Mouse (Mus musculus) B cell, adult 2 months (primary cell): ENCODE measurements around the gene 1700034J05Rik.

Experiments
- DNase-seq, 2 experiments: peaks; one replicate each; pipeline ENCODE4 v3.0.0; 2022

The 1700034J05Rik gene

DNA sequence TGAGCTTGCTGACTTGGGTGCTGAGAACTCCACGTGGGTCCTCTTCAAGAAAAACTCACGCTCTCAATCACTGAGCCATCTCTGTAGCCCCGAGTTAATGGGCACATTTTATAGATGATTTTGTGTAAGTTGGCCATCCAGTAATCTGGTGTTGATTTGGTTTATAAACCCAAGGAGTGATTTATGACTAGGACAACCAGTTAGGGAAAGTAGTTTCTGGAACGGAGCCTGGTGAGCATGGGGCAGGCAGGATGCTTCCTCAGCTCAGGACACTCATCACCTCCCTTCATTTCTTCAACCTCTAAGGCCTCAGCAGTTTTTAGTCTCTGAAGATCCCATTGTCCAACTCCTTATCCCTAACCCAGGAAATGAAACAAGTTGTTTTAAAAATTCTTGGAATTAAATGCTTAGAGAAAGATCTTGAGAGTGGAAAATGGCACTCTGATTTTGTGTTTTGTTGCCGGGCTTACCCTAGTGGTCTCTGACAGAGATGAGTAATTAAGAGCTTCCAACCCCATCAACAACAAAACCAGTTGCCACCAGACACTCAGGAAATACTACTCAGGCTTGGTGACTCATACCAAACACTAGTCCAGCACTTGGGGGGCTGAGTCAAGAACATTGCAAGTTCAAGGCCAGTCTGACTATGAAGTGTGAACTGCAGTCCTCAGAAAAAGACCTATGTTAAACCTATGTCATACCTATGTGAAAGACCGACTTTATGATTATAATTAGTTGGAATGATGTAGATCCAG, 9.4 kb upstream of the 1700034J05Rik start:
- no peak for DNase-seq

DNA sequence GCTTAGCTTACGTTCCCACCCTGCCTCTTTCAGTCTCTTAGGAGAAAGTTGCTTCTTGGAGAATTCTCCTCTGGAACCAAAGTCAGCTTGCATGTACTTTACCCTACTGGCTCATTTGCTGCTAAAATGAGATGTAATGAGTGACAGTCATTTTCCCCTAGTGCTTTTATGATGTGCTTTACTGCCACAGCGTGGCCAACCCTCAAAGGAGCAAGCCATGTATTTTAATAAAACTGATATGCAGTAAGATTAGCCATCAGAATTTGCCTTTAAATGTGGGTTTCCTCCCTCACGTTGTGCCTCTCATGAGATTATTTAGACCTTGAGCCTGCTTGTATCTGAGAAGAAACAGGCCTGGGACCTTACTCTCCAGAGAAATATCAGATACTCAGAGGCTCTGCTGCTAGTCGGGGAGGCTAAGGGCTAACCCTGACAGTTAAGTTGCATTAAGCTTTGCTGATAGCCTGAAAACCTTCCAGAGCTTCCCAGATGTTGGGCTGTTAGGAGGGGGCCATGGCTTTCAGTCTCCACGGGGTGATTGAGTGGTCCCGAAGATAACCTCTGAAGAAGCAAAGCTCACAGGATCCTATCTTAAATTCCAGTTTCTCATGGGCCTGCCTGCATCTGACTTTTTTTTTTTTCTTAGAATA, 7.7 kb upstream of the 1700034J05Rik start:
- no peak for DNase-seq

DNA sequence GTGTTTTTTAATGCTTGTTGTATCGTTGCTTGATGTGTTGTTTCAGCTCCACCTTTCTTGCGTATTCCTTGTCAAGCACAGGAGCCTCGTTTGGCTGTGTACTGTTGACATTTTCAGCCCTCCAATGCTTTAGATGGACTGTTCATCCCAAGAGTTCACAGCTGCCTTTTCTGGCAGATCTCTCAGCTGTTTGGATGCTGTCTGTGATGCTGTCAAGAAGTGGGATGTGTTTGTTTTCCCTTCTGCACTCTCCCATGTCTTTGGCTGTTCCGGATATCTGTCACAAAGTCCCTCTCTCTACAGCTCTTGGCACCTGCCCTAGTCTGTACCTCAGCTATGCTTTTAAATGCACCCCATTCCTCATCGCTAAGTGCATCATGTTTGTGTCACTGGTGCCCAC, 6.7 kb upstream of the 1700034J05Rik start:
- no peak for DNase-seq

DNA sequence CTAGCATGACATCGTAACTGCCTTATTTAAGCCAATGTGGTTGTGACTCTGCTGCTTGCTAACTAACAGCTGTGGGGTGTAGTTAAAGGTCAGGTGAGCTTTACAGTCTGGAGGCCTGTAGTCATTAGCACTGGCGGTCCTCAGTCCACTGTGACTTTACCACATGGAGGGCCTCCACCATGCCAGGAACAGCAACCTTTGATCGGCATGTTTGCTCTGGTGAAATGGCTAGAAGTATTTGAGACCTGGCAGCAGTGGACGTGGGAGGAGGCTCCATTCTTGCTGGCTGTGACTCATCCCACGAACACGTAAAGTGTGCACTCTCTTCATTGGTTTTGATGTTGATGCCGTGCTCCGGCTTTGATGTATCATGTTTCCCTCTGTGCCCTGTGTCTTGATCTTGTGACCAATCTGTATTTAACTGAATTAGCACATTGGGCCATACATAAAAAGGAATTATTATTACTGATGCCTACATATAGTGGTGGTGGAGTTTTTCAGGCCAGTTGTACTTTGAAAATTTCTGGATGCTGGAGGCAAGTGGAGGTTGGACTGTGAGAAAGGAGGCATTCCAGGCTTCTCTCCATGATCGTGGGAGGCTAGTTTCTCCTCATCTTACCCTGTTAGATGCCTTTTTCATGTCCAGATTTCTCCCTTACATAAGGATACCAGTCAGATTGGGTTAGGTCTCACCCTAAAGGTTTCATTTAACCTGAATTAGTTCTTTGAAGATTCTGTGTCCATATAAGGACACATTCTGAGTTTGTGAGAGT, 5.9 kb upstream of the 1700034J05Rik start:
- no peak for DNase-seq

DNA sequence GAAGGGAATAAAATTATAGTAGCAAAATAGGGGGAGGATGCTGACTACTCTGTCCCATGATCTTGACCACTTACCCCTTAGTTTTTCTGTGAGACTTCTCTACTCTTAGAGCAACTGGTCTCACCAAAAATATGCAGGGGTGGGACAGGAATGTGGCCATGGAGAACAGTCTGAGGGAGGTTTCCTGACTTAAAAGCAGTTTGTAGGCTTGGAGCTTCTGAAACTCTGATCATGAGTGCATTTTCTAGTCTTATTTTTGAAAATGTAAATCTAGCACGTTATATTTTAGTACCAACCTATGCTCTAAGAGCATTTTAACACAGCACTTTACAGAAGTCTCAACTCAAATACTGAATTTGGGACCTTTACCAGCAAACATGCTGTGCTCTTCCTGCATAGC, 4.5 kb upstream of the 1700034J05Rik start:
- DNase-seq: no peak

DNA sequence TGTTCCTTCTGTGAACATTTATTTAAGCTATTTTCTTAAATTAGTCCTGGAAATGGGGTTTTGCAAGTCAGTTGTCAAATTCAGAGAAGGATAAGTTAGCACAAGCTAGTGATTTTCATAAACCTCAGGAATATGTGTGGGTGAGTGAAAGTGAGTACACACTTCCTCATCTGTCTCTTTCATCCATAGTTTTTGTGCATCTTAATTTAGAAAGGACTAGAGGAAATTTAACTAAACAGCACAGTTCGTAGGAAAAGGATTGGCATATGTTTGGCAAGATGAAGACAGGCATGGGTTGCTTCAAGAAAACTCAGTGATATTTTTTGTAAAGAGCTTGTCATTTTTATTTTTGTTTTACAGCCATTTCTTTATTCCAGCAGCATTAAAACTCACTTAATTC, 2.7 kb upstream of the 1700034J05Rik start:
- no peak for DNase-seq

DNA sequence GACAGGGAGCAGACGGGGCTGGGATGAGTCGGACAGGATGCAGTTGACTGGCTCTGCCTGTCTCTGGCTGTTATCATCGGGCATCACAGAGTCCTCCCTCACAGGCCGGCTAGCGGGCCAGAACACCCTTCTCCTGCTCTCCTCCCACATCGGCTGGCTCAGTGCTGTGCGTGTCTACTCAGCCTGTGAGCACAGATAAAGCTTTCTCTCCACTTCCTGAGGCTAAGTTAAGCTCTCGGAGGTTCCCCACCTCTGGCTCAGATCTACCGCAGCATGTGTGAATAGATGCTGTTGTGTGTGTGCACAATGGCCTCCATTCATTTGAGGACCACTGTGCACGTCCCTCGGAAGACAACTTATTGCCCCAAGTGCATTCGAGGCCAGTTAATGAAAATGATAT, 1.7 kb upstream of the 1700034J05Rik start:
- no peak for DNase-seq

DNA sequence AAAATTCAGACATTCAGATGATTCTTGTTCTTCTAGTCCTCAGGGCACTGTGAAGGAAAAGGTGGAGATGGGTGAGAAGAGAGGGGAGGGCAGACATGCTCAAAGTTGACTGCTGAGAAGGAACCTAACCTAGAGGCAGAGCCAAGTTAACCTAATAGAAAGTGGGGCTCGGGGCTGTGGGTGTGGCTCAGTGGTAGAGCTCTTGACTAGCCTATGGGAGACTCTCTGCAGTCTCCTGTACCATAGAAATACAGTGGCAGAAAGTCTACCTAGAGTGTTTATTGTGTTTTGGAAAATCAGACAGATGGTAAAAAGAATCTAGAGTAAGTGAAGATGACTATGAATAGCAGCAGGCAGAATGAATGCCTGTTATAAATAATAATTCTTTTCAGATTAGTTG, 1.3 kb upstream of the 1700034J05Rik start:
- no peak for DNase-seq

DNA sequence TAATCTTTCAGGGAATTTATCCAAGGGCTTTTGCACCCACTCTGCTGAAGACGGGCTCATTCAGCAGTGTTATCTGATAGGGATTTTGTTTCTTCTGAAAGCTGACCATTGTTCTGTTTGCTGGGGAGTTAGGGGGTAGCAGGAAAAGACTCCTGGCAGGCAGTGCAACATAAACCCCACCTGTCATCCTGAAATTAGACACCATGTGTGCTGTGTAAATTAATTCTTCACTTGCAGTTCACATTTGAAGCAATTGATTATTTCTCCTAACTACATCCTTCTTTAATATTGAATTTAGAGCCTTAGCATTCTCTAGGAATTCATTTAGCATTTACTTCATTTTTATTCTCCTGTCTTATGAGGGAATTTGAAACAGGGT, 3.8 kb downstream of the 1700034J05Rik start:
- DNase-seq: no peak

DNA sequence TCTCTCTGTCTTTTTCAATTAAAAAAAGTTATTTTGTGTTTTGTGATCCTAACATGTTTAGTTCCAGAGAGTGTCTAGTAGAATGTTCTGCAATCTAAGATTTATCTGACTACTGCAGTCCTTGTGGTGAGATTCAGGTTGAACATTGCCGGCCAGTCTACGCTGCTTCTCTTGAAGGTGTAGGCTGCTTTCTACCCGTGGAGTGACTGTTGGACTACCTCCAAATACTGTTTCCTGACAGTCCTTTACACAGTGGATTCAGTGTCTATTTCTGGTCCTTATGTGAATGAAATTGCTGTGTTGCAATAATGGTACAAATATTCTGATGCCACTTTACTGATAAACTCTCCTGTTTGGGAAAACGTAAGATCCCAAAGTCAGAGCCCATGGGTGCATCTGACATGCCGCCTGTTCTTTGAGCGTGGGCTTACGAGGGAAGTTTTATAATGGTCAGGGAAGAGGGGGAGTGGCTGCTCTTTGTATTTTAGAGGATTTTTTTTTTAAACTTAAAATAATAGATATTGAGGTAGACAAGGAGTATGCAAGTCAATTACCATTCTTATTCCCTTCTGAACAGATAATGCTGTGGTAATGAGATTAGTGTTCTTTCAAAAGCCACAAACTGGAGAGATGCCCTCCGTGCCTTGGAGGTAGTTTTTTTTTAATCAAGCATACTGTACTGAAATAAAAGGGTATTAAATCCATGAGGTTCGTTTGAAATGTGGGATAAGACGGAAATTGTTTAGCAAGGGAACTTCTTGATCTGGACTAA, 4.4 kb downstream of the 1700034J05Rik start:
- DNase-seq: no peak

DNA sequence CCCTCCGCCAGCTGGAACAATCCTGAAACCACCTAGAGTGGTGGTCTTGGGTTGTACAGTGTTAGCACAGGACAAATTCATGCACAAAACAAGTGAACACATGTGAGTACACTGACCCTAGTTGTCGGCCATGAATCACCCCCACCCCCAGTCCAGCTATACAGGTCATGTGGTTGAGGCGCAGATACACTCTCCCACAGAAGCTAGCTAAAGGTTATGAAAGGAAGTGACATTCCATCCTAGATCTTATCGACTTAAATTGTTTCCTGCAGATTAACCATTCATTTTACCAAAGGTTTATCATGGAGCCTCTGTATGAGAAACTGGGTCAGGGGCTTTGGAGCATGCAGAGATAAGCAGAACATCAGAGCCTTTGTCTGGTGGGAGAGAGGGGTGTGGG, 7.0 kb downstream of the 1700034J05Rik start:
- DNase-seq: no peak

DNA sequence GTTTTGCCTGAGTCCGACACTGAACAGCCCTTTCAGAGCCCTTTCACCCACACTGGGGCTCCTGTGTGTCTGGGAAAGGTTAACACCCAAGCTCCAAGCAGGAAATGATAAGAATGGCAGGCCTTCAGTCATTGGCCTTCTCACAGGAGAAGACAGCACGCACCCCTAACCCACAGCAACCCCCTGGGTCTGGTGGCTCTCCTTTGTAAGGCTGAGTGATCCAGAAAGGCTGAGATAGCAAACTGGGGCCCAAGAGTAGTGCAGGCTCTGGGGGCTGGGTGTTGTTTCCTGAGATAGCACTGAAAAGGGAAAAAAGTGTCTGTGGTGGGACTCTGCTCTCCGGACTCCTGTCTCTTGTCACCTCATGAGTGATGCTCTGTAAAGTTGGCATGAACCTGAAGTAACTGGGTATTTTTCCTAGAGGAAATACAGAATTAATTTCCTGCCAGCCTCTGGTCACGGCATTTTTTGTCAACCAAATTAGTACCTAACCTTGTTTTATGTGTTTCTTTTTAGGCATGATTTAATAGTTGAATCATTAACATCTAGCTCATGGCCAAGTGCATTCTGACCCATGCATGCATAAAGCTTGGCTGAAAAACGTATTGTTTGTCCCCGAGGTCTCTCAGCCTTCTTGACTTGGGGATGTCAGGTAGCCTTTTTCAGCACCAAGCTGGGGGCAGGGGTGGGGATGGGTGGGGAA, 7.7 kb downstream of the 1700034J05Rik start:
- no peak for DNase-seq

DNA sequence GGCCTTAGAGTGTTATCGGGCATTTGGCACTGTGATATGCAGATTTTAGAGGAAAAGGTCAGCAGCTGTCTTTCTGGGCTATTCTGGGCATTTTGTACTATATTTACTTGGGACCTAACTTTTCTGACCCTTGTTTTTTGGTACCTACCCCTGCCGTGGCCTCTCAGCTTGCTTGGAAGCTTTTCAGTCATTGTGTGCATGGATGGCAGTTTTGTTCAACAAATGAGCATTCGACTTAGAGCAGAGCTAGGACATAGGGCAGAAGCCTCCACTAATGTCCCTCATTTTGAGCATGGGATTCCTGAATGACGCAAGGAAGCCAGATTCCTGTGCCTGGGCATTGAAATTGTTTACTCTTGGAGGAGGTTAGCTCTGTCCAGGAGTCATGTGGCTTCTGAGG, 9.4 kb downstream of the 1700034J05Rik start:
- DNase-seq: no peak

DNA sequence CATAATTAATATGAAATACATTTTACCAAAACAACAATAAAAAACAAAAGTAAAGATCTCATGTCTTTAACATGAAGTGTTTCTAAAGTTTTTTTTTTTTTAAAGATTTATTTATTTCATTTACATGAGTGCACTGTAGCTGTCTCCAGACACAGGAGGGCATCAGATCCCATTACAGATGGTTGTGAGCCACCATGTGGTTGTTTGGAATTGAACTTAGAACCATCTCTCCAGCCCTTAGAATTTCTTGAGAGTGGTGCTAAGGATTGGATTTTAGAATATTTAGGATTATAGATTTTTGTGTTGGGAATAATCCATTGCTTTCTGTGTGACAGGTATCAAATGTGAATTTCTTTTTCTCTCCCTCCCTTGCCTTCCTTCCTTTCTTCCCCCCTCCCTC, 10.2 kb downstream of the 1700034J05Rik start:
- no peak for DNase-seq

DNA sequence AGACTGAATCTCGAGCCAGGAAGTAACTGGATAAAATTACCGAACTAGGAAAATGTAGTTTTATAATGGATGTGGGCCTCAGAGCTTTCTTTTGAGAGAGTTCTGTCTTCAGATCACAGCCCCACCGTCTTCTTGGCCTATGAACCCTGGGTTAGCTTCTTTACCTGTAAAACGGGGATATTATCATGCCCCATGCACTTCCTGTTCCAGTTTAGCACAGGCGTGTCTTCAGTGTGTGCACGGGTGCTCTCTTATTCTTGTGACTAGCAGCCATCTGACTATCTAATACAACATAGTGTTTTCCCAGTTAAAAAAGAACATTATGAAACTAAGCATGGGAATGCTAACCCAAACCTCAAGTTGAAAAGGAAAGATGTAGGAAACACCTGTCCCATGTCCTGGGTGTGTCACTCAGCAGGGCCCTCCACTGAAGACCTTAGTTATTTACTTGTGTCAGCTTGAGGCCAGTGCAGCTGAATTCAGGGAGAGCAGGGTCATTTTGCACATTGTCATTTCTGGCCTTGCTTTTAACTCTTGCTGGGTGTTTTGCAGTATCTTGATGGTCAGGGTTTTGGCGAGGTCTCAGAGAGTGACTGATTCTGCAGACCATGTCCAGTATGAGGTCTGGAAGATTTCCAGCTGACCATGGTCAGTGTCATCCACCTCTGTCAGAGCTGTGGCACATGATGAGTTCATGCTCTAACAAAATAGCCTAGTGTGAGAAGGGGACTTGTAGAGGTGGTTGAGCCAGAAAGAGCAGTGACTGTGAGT, 12.5 kb downstream of the 1700034J05Rik start:
- no peak for DNase-seq

DNA sequence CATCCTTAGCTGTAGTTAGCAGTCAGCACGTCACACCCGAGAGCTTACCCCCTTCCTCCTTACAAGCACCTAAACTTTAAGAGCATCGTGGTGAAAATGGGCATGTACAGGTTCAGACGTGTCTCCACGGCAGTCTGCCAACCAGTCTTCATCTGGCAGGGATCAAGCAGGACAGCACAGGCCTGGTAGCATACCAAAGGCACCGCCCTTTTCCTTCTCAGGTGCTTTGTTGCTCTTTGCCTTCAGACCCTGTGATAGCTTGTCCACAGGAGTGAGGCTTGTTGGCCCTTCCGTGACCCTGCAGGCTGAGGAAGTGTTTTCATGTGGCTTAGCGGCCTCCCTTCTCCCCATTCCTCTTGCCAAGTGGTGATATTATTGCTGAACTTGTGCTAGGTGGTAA, 15.2 kb downstream of the 1700034J05Rik start:
- DNase-seq: no peak

DNA sequence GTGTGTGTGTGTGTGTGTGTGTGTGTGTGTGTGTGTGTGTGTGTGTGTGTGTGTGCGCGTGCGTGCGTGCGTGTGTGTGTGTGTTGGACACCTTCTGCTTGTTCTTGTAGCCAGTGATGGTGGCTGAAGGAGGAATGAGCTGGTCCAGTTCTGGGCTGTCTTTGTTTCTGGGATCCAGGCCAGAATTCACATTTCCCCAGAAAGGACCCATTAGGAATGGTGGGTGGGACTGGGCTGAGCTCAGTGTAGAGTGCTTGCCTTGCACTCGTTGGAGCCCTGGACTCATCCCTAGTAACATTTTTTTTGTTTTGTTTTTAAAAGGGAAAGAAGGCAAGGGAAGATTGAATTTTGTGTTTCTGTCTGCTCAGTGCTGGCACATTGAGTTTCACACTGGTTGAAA, 18.3 kb downstream of the 1700034J05Rik start:
- DNase-seq: no peak

DNA sequence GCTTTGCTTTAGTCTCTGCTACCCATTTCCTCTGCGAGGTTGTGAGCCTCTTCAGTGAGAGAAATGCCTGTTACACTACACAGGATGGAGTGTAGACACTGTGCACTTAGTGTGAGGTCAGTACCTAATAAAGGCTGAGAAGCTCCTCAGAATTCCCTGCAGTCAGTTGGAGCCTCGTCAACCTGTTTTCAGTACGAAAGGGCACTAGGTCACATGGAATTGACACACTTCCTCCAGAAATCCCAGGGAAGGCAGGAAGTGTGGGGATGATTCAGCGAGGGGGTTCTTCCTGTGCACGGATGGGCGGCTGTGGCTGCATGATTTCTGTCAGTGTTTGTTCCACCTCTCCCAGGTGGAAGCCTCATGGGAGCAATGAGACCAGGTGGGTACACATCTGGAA, 21.1 kb downstream of the 1700034J05Rik start:
- DNase-seq: no peak

DNA sequence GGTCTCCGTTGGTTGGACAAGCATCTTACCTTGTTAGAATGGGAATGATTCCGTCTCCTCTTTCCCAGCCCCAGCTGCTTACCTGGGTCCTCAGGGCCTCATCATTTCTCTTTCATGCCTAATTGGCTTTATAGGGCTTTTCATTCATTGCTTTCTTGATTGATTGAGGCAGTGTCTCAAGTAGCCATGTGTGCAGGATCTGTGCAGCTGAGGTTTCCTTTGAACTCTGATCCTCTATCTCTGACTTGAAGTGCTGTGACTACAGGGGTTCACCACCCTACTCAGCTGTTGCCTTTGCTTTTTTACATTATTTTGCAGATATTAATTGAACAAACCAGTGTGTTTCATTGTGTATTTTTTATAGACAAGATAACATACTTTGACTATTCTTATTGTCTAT, 25.2 kb downstream of the 1700034J05Rik start:
- no peak for DNase-seq

DNA sequence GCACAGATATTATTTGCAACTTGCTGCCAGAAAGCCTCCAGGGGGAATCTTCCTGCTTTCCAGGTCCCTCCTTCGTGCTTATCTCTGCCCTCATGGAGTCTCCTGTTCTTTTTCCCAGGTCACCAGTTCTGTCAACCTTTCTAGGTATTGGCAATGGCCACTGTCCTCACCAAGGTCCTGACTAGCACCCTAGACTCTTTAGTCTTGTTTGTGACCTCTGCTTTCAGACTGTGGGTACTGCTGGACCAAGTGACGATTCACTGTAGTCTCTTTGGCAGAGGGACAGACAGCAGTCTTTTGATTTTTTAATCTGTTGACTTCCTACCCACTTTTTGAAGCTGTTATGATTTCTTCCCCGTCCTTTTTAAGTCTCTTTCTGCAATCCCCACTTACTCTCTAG, 26.1 kb downstream of the 1700034J05Rik start:
- no peak for DNase-seq

DNA sequence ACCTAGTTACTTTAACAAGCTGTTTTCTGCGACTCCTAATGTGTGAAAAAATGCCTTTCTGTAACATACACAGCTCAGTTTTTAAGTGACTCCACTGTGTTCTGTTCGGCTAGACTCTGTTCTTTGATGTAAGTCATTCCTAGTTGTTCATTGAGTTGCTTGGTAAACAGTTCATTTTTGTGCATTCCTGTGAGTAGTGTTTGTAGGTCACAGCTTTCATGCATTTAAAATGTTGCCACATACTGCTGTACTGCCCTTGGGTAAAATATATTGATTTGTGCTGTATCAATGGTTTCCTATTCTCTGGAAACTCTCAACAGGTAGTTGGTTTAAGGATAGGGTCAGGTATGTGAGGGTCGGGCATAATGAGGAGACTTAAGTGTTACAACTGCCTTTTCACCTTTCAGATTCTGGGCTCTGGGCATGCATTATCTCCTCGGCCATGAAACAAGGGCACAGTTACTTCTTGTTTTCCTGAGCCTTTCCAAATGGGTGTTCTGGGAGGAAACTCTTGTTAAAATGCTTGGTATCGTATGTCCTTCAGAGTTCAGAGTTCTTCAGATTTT, 27.7 kb downstream of the 1700034J05Rik start:
- no peak for DNase-seq

DNA sequence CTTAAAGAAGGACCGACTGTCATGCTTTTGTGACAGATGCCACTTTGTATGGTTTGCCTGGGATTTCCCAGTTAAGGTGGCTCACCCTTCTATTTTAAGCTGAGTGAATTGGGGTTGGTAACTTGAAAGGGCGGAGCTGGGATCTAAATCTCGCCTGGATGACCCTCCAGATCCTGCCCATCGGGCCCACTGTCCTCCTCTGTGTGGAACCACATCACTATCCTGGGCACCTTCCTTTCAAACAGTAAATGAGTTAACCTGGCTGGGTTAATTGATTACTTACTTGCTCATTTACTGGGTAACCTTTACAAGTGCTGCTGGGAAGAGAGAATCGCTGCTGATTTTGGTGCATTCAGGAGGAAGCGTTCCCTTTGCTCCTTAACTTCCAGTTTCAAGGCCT, 35.9 kb downstream of the 1700034J05Rik start:
- DNase-seq: no peak
